Comparison of ENCODE assay signal across 8 mouse cellular contexts in the genomic region with DNA sequence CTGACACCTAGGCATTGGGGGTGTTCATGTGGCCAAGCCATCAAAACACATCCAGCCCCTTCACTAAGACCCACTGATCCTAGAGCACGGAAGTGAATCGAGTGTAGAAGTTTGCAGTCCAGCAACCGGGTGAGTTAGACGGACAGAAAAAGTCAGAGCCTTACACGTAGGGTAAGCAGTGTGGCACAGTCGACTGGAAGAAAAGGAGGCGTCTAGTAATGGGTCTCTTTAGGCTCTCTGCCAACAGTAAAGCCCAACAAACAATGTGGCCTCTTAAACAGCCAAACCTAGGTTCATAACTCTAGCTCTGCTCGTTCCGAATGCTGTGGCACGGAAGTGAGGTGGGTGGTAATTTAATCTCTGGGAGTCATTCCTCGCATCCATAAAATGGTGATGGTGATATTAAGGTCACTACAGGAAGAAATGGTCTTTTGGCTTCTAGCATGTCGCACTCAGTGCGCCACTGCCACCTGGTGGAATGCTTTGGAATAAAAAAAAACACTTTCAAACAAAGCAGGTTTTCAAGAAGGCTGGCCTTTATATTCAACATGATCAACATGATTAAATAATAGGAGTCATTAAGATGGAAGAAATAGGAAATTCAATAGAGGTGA. TPM values are rescaled to one million over a fixed set of nuclear protein-coding genes. Genes with fewer than 3 reads are reported as not detected.
DNase-seq lines count a peak whose midpoint lies in the region; ATAC-seq lines count a peak whose summit lies in the region.

No protein-coding gene starts in this region.

- no peak overlapping the region for H3K4me3 ChIP-seq in lung, embryonic 16.5 days (ENCODE audit: low read length)

- peak; percentile 34; the same call in 1 of the 2 replicates for ATAC-seq in lung, embryonic 16.5 days (ENCODE audit: low read depth)

- H3K27me3 ChIP-seq in lung, embryonic 16.5 days (ENCODE audit: control insufficient read depth, insufficient read depth, low read depth, low read length), result no peaks in the 10 kb centered on the region

- no peaks in the 10 kb centered on the region for H3K9me3 ChIP-seq in lung, embryonic 16.5 days (ENCODE audit: control insufficient read depth, low read length)

- no peaks in the 10 kb centered on the region for H3K36me3 ChIP-seq in lung, embryonic 16.5 days (ENCODE audit: control insufficient read depth, insufficient read depth, low read length)

- H3K4me2 ChIP-seq in lung, embryonic 16.5 days (ENCODE audit: low read depth, low read length), result peak overlapping the region; percentile 14; the same call in 1 of the 2 replicates

- H3K9ac ChIP-seq in lung, embryonic 16.5 days (ENCODE audit: low read length), result no peak overlapping the region

- 23% methylated on average over 13 of the region's 13 CpGs for WGBS in lung, embryonic 16.5 days

- peaks cover 4% of the 10 kb centered on the region for H3K4me1 ChIP-seq in lung, embryonic 16.5 days (replicated peaks; ENCODE audit: control insufficient read depth, insufficient read depth, low read length)

- no peak overlapping the region for H3K27ac ChIP-seq in lung, embryonic 16.5 days (ENCODE audit: low read length)

- peak; percentile 60 for DNase-seq in gastrocnemius, postnatal 10 days
- DNase-seq in gastrocnemius, adult 8-10 months (ENCODE audit: low spot score in 2 of 2), result no peak
- peak; percentile 62 for DNase-seq in ES-CJ7 (ENCODE audit: low read depth, low spot score)
- peak; percentile 34 to 41 for DNase-seq in cerebellum, adult 18-20 months
- DNase-seq in frontal cortex, postnatal 25 days (ENCODE audit: low spot score in 2 of 2), result peak; percentile 14 to 45
- DNase-seq in kidney, postnatal 4 days, result peak; percentile 70 to 75
- DNase-seq in spleen, postnatal 4 days (ENCODE audit: low spot score in 2 of 2), result peak; percentile 25 to 69

RNA-seq across cellular contexts. Expression of a gene that starts 54.0 kb away (rescaled TPM):
- total RNA-seq in gastrocnemius, postnatal 10 days (2021), result 10 to 100 TPM in 1 of 2 experiments, 1 to 10 TPM in 1; 9.7 to 12.0 TPM
- total RNA-seq in gastrocnemius, adult 8-10 months (2022), result 1 to 10 TPM; 7.4 to 9.8 (median 7.7) TPM
- 58.7 and 60.1 TPM in 2 replicates for polyA plus RNA-seq in lung, embryonic 16.5 days (2015; fragmentation: Nextera tagmentation; extraction: Ambion mirVana)

Comparison
In these comparisons a context has a peak if more than half of its experiments do, and no peak if none do; other contexts are left out.
1. DNase-seq: peak in gastrocnemius, postnatal 10 days (single experiment), ES-CJ7 (single experiment), cerebellum, adult 18-20 months (2 of 2), frontal cortex, postnatal 25 days (2 of 2), kidney, postnatal 4 days (2 of 2) and spleen, postnatal 4 days (2 of 2); none in gastrocnemius, adult 8-10 months (0 of 2).